Mouse (Mus musculus): ENCODE data around the gene Rab13.

The Rab13 gene

DNA sequence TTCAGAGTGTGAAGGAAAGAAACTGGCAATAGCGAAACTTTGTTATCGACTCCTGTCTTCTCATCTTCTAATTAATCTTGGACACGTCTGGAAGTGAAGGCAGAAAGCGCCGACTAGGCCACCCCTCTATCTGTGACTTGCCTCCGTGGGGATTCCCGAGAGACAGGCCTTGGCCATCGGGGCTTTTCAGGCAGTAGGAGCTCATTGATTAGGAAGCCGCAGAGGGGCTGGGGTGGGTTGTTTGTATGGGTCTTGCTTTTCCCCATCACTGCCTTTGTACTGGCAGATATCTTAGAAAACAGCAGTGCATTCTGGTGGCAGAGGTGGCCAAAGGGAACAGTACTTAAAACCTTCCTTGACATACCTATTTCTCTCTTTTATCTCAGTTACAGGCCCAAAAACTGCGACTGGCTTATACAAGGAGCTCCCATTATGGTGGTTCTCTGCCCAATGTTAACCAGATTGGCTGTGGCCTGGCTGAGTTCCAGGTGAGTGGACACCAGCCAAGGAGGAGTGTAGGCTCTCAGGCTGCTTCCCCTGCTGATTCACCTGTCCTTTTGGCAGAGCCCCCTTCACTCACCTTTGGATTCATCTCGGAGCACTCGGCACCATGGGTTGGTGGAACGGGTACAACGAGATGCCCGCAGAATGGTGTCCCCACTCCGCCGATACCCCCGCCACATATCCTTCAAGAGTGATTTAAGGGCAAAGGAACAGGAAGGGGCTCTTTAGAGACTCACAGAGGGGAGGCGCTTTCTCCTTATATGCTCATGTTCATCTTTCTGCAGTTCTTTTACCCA is 43.4 kb downstream of the Rab13 start:
- DNase-seq (ENCODE audit: low read depth, low spot score), result no peak

DNA sequence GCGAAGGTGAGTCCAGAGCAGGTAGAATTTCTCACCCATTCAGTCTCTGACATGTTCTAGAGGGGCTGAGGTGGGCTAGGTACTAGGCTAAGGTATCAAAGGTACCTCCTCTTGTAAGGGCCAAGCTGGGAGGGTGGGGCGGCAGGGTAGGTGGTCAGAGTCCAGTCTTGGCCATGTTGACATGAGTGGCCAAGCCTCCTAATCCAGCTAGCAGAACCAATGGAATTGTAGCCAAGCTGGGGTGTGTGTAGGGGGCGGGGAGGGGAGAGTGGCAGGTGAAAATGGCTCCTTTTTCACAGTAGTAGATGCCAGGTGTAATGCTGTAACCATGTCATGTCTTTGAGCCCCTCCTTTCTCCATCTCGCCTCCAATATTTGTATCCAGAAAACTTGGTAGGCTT is 45.0 kb downstream of the Rab13 start:
- DNase-seq (ENCODE audit: low read depth, low spot score), result no peak

DNA sequence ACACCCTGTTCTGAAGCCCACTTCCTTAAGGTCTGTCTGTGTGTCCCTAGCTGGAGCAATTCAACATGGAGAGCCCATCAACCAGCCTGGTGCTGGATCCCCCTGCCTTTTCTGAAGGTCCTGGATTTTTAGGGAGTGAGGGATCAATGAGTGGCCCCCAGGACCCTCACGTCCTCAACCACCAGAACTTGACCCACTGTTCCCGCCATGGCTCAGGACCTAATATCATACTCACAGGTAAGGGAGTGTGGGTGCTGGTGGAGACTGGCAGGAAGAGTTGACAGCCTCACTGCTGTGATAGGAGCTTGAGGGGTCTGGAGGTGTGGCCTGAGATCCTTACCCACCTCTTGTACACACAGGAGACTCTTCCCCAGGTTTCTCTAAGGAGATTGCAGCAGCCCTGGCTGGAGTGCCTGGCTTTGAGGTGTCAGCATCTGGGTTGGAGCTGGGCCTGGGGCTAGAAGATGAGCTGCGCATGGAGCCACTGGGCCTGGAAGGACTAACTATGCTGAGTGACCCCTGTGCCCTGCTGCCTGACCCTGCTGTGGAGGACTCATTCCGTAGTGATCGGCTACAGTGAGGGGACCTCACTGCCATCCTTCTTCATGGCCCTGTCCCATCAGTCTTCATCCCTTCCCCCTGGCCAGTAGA is 49.8 kb downstream of the Rab13 start:
- no peak for DNase-seq (ENCODE audit: low read depth, low spot score)

DNA sequence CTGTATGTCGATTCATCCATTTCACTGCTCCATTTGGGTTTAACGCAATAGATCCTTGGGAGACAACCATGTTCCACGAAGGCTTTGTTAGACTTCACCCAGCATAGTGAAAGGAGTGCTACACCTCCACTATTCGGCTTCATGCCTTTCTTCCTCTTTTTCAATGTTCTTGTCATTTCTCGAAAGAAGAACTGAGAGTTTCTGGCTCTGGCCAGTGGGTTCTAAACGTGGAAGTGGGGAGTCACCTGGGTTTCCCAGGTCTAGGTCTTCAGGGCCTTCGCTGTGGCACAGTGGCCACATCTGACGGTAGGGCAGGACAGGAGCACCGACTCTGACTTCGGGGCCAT is 51.2 kb downstream of the Rab13 start:
- no peak for DNase-seq (ENCODE audit: low read depth, low spot score)

DNA sequence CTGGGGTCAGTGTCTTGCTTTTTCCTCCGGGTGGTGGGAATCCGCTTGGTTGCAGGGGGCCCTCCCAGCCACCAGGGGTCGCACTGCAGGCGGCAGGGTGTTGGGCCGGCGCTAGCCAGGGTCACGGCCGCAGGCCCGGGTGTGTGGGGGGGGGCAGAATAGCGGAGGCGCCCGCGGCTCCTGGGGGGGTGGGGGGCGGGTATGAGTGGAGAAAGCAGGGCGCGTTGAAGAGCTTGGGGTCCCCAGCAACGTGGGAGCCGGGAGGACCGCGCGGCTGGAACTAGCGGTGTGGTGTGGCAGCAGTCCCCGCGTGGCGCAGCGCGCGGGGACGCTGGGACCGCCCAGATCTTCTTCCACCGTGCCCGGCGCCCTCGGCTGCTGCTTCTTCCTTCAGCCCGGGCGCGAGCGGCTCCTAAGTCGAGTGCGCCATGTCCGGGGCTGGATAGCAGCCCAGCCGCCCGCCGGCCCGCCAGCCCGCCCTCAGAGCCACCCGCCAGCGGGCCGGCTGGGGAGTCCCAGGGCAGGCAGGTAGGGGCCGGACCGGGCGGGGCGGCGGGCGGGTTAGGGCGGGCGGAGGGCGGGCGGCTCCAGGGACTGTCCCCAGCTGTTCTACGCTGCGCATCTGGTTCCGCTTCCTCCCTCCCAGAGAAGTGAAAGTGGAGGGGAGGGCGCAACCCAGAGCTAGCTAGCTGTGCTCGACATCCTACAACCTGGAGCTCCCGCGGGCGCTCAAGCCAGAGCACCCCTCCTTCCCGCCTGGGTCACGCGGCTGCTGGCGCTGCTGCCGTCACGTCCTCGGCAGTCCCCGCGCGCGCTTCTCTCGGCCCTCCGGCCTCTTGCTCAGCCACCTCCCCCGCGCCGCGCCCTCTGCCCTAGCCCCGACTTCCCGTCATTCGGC is 51.8 kb downstream of the Rab13 start, which contains the start of gene Dennd4b:
TSS of gene Dennd4b (plus strand) at position 152 of the 898 bp plus-strand sequence.
- peak; percentile 76 for DNase-seq (ENCODE audit: low read depth, low spot score)

DNA sequence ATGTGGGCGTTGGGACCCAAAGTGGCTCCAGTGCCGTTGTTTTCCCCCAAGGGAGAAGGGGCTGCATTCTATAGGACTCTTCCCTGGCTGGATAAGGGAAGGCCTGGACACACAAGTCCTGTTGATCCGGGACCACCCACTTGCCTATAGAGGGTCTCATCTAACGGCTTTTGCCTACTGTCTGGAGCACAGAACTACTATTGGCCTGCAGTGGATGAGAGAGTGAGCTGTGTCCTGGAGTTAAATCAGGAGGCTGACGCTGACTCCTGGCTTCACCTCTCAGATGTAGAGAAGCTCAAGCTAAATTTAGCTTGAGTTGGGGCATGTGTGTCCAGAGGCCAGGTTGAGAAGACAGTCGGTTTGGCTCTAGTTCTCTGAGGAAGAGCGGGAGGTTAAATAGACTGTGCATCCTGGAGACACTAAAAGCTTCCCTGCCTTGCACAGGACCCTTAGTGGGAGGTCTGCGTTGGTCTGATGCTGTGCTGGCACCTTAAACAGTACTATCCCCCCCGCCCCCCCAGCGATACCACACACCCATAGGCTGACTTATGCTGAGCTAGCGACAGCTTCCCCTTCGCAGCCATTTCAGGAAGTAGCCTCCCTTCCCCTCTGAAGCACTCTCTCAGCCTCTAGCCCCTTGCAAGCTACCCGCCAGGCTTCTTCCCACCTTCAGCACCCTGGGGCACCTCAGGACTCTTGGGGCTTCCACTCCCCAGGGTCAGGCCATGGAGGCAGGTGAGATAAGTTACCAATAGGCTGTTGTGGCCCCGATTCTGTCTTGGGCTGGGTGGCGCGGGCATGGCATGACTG is 52.6 kb downstream of the Rab13 start:
- DNase-seq (ENCODE audit: low read depth, low spot score), result peak; percentile 39

DNA sequence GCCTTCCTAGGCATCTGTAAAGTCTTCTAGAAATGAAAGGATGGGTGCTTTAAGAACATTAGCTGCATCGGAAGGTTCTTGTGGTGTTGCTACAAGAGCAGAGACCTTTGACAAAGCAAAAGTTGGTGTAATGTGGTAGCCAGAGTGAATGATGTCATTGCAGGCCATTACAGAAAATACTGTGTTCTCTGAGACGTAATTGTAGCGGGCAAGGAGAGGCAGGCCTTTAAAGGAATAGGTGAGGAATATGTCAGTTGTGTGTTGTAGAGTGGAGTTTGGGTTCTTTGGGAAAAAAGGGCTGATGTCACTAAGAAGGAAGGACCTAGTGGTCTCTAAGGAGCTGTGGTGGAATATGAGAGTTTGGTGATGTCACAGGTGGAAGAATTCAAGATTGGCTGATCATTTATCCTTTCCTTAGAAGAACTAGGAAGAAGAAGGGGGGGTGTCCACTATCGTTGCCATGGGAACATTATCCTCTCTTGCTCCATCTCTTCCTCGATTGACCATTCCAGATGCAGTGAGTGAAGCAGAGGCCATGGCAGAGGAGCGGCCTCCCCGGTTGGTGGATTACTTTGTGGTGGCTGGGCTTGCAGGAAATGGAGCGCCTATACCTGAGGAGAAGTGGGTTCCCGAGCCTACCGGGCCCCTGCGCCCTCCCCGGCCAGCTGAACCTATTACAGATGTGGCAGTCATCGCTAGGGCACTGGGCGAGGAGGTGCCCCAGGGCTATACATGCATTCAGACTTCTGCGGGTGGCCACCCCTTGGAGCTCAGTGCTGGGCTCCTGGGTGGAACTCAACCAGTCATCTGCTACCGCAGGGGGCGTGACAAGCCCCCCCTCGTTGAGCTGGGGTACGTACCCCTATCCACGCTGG is 53.6 kb downstream of the Rab13 start:
- no peak for DNase-seq (ENCODE audit: low read depth, low spot score)

DNA sequence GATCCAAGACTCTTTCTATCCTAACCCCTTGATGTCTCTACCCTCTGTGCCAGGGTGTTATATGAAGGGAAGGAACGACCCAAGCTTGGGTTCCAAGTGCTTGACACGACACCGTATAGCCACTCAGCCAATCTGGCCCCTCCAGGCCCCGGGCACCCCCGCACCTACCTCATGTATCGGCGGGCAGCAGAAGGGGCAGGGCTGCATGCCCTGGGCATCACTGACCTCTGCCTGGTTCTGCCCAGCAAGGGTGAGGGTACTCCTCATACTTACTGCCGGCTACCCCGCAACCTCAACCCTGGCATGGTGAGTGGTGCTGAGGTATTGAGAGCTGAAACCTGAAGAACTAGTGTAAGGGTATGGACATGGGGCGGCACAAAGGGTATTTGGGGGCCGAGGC is 54.7 kb downstream of the Rab13 start:
- DNase-seq (ENCODE audit: low read depth, low spot score), result no peak

DNA sequence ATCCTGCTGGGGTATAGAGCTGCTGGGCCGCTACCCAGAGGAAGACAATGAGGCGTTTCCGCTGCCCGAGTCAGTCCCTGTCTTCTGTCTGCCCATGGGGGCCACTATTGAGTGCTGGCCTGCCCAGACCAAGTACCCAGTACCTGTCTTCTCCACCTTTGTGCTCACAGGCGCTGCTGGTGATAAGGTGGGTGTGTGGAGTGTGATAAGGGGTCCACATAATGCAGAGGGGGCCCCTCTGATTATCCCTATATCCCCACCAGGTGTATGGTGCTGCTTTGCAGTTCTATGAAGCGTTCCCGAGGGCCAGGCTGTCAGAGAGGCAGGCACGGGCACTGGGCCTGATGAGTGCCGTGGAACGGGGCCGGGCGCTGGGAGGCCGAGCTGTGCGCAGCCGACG is 55.5 kb downstream of the Rab13 start:
- DNase-seq (ENCODE audit: low read depth, low spot score), result no peak

DNA sequence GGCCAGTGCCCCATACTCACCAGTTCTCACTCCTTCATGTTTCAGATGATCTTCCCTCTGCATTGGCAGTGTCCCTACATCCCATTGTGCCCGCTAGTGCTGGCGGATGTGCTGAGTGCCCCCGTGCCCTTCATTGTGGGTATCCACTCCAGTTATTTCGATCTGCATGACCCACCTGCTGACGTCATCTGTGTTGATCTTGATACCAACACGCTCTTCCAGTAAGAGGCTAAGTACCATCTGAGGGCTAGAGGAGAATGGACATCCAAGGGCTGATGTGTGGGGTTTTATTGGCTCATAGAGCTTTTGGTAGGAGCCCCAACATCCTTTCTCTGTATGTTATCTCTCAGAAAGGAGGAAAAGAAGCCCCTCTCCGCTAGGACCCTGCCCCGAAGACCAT is 57.3 kb downstream of the Rab13 start:
- no peak for DNase-seq (ENCODE audit: low read depth, low spot score)

DNA sequence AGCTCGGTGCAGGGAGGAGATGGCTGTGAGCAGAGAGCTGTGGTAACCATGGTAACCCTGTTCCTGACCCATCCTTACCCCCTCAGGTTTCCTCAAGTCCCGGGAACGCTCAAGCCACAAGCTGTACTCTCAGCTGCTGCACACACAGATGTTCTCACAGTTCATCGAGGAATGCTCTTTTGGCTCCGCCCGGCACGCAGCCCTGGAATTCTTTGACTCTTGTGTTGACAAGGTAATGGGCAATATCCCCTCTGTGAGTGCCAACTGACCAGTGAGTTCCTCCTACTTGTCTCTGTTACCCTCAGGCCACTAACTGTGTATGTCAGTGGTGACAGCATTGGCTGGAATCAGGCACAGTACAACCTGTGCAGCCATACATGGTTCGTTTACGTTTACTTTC is 58.7 kb downstream of the Rab13 start:
- peak; percentile 56 for DNase-seq (ENCODE audit: low read depth, low spot score)

DNA sequence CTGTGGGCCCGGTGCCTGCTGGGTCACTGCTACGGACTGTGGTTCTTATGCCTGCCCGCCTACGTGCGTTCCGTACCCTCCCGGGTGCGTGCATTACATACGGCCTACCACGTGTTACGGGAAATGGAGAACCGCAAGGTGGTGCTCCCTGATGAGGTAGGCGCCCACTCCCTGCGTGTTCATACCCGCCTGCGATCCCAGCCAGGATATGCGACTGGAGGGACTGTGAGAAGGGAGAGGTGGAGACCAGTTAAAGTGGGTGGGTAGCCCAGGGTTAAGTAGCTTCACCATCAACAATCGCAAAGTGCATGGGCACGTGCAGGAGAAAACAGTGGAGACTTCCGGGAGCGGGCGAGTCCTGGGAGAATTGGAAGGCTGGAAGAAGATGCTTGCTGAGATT is 60.4 kb downstream of the Rab13 start:
- DNase-seq (ENCODE audit: low read depth, low spot score), result peak; percentile 46

DNA sequence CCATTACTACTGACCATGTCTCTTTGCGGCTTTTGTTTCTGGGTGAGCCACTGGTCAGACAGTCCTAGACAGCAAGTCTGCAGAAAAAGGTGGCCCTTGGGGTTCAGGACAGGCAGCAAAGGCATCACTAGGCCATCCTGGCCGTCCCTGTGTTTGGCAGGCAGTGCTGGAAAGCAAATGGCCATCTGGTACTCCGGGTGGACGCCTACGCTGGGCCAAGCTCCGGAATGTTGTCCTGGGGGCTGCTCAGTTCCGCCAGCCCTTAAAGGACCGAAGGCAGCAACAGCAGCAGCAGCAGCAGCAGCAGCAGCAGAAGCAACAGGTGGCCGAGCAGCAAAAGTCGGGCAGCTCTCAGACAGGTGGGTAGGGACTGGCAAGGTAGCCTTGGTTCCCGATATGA is 61.8 kb downstream of the Rab13 start:
- DNase-seq (ENCODE audit: low read depth, low spot score), result no peak
